ENCODE assay signal across 15 mouse cellular contexts in genomic region chr14:9015826-9016225, GRCm38 (mm10).
"Had no signal": no experiment of that assay in that cellular context is flagged by ENCODE, and none has a peak within 500 bp of the region (broad histone marks: within the 10 kb centered on the region; RNA-seq: fewer than 3 reads in every experiment).

No protein-coding gene starts in this region.

- ATAC-seq: liver, postnatal 0 days; midbrain, embryonic 13.5 days had no signal

- H3K9me3 ChIP-seq: liver, embryonic 13.5 days; lung, embryonic 15.5 days; midbrain, embryonic 13.5 days had no signal

- H3K9ac ChIP-seq: limb, embryonic 12.5 days; liver, embryonic 13.5 days; liver, postnatal 0 days; lung, embryonic 15.5 days; midbrain, embryonic 13.5 days; neural tube, embryonic 15.5 days had no signal

- H3K4me2 ChIP-seq: limb, embryonic 12.5 days; liver, embryonic 13.5 days; lung, embryonic 15.5 days; midbrain, embryonic 13.5 days; neural tube, embryonic 15.5 days had no signal

- H3K36me3 ChIP-seq: limb, embryonic 12.5 days; liver, embryonic 13.5 days; lung, embryonic 15.5 days; midbrain, embryonic 13.5 days; neural tube, embryonic 15.5 days had no signal

- H3K4me3 ChIP-seq: limb, embryonic 12.5 days; liver, embryonic 13.5 days; lung, embryonic 15.5 days; midbrain, embryonic 13.5 days; myocyte; neural tube, embryonic 15.5 days had no signal

- H3K27ac ChIP-seq: limb, embryonic 12.5 days; liver, embryonic 13.5 days; lung, embryonic 15.5 days; midbrain, embryonic 13.5 days; neural tube, embryonic 15.5 days had no signal

- H3K27me3 ChIP-seq: limb, embryonic 12.5 days; liver, embryonic 13.5 days; lung, embryonic 15.5 days; midbrain, embryonic 13.5 days; neural tube, embryonic 15.5 days had no signal

- DNase-seq: kidney, postnatal 36 days; layer of hippocampus, adult 9-11 months; layer of hippocampus, postnatal 36 days; liver; liver, embryonic 13.5 days; liver, postnatal 0 days; lung, postnatal 36 days; right cerebral cortex, adult 18-20 months; right cerebral cortex, postnatal 25 days; thymus, postnatal 4 days had no signal

- H3K4me1 ChIP-seq: limb, embryonic 12.5 days; liver, embryonic 13.5 days; lung, embryonic 15.5 days; midbrain, embryonic 13.5 days; neural tube, embryonic 15.5 days had no signal
